Mouse (Mus musculus) adrenal gland, postnatal 10 days (tissue): ENCODE measurements around the gene Kdm2b. TPM values are rescaled to one million over a fixed set of nuclear protein-coding genes. Genes with fewer than 3 reads are reported as not detected.

Experiments
- DNase-seq: peaks from one replicate; pipeline ENCODE4 v3.0.0; 2021; ENCODE audit warnings: mixed read lengths
- total RNA-seq, 2 experiments: library from RNA; stranded (reverse); gene quantifications; 2 replicates each; pipeline ENCODE4 v1.2.3; 2021

Gene Kdm2b
- total RNA-seq, 2 experiments from 2014 or later, result 22.8 to 27.6 TPM

DNA sequence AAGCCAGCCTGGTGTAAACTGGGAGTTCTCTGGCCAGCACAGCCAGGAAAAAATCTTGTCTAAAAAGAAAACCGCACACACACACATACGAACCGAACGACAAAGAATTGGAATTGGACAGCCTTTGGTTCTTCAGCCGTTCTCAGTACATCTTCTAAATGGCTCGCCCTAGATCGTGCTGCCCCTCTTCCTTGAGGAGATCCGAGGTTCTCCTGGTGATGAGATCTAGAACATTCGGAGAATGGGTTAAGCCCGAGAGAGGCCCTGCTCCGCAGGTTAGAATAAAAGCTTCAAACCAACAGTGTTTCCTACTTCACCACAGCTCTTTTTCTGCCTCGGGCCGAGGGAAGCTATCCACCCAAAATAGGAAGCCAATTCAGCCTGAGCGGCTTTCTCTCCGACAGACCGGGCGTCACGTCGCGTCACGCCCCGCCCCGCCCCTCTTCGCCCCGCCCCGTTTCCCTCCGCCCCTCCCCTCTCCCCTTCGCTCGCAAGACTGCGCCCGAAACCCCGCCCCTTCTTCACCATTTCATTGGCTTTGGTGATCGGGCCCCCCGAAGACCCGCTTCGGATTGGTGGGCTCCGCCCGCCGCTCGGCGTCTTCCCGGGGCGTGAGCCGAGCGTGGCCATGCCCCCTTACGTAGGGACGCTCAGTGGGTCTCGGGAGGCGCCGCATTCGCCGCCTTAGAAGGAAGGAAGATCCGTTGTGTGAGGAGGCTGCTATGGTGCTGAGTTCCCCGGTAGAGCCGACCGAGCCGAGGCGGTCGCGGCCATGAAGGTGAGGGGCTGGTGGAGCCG, 139.9 kb downstream of the Kdm2b start, which contains the start of gene Rnf34:
TSS of gene Rnf34 (plus strand) at position 528 of the 798 bp plus-strand sequence.
- DNase-seq, result peak; percentile 98

DNA sequence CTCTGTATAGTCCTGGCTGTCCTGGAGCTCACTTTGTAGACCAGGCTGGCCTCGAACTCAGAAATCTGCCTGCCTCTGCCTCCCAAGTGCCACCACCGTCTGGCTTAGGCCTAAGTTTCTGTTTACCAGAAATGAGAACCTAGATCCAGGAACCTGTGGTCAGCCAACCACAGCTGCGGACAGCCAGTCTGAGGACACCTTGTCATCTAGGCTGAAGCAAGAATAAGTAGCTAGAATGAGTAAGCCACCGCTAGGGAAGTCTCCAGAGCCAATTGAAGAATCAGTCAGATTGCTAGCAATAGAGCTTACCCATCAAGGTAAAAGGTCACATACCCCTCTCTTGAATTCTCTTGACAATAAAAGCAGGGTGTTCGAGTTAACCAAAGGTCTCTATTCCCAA, 145.8 kb downstream of the Kdm2b start:
- DNase-seq, result no peak

DNA sequence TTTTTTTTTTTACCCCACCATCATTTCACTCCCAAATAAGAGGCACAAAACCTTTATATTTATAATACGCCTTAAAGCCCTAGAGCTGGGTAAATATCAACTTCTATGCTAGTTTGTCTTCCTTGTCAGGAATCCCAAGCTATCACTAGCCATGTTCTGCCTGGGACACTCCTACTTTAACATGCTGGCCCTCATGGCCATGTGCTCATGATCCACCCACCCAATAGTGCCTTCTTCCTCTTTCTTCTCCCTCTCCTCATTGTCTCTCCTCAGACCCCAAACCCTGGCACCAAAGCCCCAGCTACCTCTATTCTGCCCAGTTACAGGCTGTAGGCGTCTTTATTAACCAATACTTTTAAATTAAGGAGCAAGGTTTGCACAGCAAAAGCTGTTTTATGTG, 148.5 kb downstream of the Kdm2b start:
- no peak for DNase-seq

DNA sequence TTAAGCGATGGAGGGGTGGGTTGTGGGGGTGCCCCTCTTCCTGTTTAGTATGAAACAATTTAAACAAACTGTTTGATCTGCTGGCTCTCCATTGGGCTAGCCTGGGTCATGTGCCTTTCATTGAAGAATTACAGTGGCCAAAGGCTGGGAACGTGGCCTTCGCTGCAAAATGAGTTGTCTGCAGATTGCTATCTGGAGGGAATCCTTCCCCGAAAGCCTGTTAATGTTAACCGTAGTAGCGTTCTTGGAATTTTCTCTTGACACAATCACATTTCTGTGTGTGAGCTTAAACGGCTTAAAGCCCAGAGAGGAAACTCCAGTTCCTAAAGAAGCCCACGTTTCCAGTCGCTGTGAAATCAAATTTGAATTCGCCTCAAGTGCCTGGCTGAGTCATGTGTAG, 156.6 kb downstream of the Kdm2b start:
- no peak for DNase-seq

DNA sequence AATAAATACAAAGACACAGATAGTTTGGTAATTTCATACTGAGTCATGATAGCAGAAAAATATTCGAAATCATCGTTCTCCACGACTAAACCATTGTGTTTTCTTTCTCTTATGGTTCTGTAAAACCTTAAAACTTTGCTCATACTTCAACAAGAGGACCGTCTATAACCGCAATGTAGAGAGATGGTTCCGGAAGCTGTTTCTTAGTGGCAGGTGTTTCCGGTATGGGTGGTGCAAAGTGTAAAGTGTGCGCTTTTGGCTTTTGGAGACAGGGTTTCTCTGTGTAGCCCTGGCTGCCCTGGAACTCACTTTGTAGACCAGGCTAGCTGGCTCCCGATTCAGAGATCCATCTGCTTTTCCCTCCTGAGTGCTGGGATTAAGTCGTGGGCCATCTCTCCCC, 157.1 kb downstream of the Kdm2b start:
- no peak for DNase-seq

DNA sequence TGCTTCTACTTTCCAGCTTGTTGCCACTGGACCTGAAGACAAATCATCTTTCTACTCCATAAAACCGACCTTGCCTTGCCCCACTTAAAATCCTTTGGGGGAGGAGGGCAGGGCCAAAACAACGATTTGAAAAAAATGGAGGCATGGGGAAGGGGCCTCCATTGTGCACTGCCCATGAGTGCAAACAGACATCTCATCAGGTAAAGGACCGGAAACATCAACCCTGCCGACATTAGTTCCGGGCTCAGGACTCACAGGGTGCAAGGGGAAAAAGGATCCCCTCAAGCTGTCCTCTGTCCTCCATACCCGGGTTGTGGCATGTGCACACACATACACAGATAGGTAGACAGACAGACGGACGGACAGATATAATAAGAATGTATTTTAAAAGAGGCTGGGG, 164.5 kb downstream of the Kdm2b start:
- DNase-seq, result no peak

DNA sequence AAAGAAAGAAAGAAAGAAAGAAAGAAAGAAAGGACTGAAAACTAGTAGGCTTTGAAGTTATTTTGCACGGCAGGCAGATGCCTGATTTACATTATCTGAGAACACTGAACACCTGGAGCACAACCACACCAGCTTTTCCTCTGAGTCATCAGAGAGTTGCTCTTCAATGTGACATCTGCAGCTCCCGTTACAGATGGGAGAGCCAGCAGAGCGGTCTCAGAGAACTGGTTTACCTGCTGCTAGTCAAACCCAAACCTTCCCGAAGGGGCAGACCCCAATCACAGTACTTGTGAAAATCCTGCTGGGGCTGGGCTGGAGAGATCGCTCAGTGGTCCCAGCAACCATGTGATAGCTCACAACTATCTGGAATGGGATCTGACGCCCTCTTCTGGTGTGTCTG, 165.2 kb downstream of the Kdm2b start:
- DNase-seq, result no peak

DNA sequence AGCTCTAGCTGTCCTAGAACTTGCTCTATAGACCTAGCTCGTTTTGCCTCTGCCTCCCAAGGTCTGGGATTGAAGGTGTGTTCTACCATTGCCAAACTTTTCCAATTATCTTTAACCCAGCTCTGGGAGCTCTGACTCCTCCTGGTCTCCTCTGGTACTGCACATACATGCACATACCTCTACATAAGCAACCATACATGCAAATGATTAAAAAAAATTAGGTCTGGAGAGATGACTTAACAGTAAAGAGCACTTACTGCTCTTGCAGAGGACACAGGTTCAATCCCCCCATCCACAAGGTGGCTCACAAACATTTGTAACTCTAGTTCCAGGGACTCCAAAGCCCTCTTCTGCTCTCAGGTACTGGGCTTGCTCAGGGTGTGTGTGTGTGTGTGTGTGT, 165.6 kb downstream of the Kdm2b start:
- DNase-seq, result no peak

DNA sequence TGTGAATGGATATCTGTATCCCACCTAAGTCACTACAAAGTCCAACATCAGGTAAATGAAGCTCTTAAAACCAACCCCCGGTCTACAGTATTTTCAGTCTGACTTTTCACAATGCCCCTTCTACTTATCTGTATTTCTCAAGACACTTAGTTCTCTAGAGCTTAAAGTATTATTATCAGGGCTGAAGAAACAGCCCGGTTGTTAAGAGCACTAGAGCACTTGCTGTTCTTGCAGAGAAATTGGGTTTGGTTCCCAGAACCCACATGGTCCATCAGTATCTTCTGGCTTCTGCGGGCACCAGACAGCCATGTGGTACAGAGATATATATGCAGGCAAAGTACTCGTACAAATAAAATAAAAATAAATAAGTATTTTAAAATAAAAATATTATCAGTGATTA, 167.2 kb downstream of the Kdm2b start:
- DNase-seq, result no peak

DNA sequence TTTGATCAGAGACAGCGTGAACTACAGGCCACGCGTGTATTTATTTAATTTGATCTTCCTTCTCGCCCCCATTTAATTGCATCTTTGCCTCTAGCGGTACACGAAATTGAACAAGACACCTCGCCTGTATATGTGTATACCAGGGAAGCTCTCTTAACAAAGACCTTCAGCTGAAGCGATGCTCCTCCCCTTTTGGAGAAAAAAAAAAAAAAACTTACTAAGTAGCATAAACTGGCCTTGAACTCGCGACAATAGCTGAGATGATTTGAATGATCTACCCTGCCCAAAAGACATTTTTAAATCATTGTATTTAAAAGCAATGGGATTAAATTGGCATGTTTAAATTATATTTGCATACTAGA, 168.1 kb downstream of the Kdm2b start:
- no peak for DNase-seq

DNA sequence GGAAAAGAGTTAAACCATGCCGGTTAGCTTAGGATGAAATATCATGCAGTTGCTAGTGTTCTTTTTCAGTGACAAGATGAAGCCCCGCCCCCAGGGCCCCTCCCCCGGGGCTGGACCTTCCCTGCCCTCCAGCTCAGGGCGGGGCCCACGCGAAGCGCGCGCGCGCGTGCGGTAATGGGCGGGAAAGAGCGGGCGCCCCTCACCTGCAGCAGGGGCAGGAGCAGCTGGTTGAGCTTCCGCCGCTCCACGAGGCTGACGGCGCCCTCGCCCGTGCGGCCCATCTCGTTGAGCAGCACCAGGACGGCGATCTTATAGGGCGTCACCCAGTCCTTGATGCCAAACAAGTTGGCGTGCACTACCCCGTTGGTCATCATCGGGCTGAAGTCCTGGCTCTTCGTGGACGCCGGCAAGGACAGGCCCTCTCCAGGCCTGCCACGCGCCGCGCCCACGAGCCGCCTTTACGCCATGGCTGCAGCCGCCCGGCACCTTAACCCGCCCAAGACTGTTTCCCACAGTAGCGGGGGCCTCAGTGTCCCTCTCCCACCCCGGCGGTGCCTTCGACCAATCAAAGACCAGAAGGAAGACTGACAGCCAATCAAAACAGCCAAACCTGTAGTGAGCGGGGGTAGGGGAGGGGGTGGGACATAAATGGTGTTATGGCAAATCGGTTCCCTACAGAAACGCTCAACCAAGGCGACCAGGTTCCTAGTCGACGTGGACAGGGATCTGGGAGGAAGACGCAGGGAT, 168.7 kb downstream of the Kdm2b start, which contains the start of gene Anapc5:
TSS of gene Anapc5 (minus strand) at position 563 of the 747 bp plus-strand sequence.
- peak; percentile 95 for DNase-seq

Other genes starting within 250 kb of the Kdm2b start
- gene Camkk2, start 210.4 kb downstream of the Kdm2b start, total RNA-seq, result 10 to 100 TPM; 21.2 to 25.7 TPM
- 100 to 1,000 TPM; 178 to 239 TPM for gene Anapc5, start 168.5 kb downstream of the Kdm2b start, total RNA-seq
- 10 to 100 TPM; 20.0 to 20.2 TPM for gene Rnf34, start 139.8 kb downstream of the Kdm2b start, total RNA-seq
- 10 to 100 TPM; 13.2 to 14.6 TPM for gene Orai1, start 25.3 kb upstream of the Kdm2b start, total RNA-seq
- not detected for gene Morn3, start 57.2 kb upstream of the Kdm2b start, total RNA-seq
- 10 to 100 TPM; 18.5 to 22.8 TPM for gene Tmem120b, start 78.6 kb upstream of the Kdm2b start, total RNA-seq
- gene Rhof, start 142.9 kb upstream of the Kdm2b start, total RNA-seq, result 1 to 10 TPM; 1.6 to 1.8 TPM
- gene Setd1b, start 152.4 kb upstream of the Kdm2b start, total RNA-seq, result 10 to 100 TPM; 19.5 to 27.4 TPM
- gene Psmd9, start 179.6 kb upstream of the Kdm2b start, total RNA-seq, result 10 to 100 TPM; 29.0 to 29.4 TPM
- 100 to 1,000 TPM in 1 of 2 experiments, 10 to 100 TPM in 1; 65.8 to 142 TPM for gene Hpd, start 192.9 kb upstream of the Kdm2b start, total RNA-seq